Mouse (Mus musculus) hindbrain, embryonic 12.5 days (tissue): ENCODE data around the gene Erf. TPM values are rescaled to one million over a fixed set of nuclear protein-coding genes. Genes with fewer than 3 reads are reported as not detected.
A peak's percentile ranks its signal among the peaks of the same experiment; 100 is the strongest.
"Not testable (repeated sequence)": the region's sequence is repeated elsewhere in the genome, so short reads cannot be mapped to it uniquely, and the experiment has no call there.

ENCODE experiments used
- ATAC-seq: fragments of 200-750 bp; cut with Nextera tagmentation; 2 replicates; pipeline ENCODE4 v1.8.0; 2017; ENCODE audit warnings: moderate TSS enrichment; ENCODE audit not compliant: low FRiP score
- H3K27ac ChIP-seq: fragments of 300-500 bp; sonication (generic); 2 replicates; pipeline ENCODE4 v1.5.1; 2016; ENCODE audit warnings: mild to moderate bottlenecking
- H3K27me3 ChIP-seq: fragments of 300-500 bp; sonication (generic); 2 replicates; pipeline ENCODE4 v1.6.1; 2016; ENCODE audit warnings: mild to moderate bottlenecking
- H3K36me3 ChIP-seq: fragments of 300-500 bp; sonication (generic); 2 replicates; pipeline ENCODE4 v1.6.1; 2016; ENCODE audit warnings: mild to moderate bottlenecking
- H3K4me1 ChIP-seq: fragments of 300-500 bp; sonication (generic); 2 replicates; pipeline ENCODE4 v1.6.1; 2016
- H3K4me2 ChIP-seq: fragments of 300-500 bp; sonication (generic); replicated peaks from 2 replicates; pipeline ENCODE4 v1.6.1; 2016; ENCODE audit warnings: mild to moderate bottlenecking
- H3K4me3 ChIP-seq: fragments of 300-500 bp; sonication (generic); 2 replicates; pipeline ENCODE4 v1.5.1; 2016; ENCODE audit warnings: mild to moderate bottlenecking
- H3K9ac ChIP-seq: fragments of 300-500 bp; sonication (generic); 2 replicates; pipeline ENCODE4 v1.6.1; 2016; ENCODE audit warnings: mild to moderate bottlenecking, moderate library complexity
- H3K9me3 ChIP-seq: fragments of 300-500 bp; sonication (generic); replicated peaks from 2 replicates; pipeline ENCODE4 v1.6.1; 2016; ENCODE audit warnings: mild to moderate bottlenecking
- WGBS: fragments of 180-500 bp; shearing (Covaris S2); methylation state at CpG from one replicate; pipeline ENCODE4 v1.1.7; 2016; 5-methylcytosine and 5-hydroxymethylcytosine counted together
- polyA plus RNA-seq: library from polyadenylated mRNA; unstranded; fragments of >200 nt; fragmentation: Nextera tagmentation; extraction: Ambion mirVana; gene quantifications from 2 replicates; pipeline ENCODE4 v1.2.1, GENCODE M21; 2016

The Erf gene
- polyA plus RNA-seq, 1 experiment from 2014 or later, result 10.4 TPM

DNA sequence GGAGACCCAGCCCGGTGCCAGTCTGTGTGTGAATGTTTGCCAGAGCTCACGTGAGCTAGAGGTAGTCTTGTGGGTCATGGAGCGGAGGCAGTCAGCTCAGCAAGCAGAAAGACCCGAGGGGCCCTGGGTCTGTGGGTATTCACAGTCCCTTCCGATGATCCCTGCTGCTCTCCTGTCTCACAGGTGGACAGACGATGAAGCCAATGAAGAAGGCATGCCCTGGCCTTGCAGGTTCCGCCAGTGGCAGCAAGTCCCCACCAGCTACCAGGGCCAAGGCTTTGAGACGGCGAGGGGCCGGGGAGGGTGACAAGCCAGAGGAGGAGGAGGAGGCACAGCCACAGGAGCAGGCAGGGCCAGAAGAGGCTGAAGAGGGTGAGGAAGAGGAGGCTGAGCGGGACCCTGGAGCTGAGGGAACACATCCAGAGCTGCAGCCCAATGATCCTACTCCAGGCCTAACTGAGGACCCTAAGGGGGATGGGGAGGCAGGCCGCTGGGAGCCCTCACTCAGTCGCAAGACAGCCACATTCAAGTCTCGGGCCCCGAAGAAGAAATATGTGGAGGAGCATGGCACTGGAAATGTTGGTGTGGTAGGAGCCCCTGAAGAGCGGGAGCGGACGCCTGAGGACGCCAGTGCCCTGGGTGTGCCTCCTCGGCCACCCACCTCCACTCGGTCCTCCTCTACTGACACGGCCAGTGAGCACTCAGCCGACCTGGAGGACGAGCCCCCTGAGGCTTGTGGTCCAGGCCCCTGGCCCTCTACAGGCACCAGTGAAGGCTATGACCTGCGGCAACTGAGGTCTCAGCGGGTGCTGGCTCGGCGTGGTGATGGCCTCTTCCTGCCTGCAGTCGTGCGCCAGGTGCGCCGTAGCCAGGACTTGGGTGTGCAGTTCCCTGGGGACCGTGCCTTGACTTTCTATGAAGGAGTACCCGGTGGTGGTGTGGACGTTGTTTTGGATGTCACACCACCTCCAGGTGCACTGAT lies 20.4 kb upstream of the Erf start:
- Histone ChIP-seq H3K36me3 (peaks cover 38% of the 10 kb centered on the region), H3K9ac (no peak overlapping the region), H3K4me3 (no peak overlapping the region), H3K27ac (no peak overlapping the region), H3K27me3 (no peaks in the 10 kb centered on the region), H3K4me1 (peaks cover 47% of the 10 kb centered on the region), H3K9me3 (no peaks in the 10 kb centered on the region), H3K4me2 (no peak overlapping the region)
- 89% methylated on average over 35 of the region's 35 CpGs for WGBS
- ATAC-seq, result no peak

DNA sequence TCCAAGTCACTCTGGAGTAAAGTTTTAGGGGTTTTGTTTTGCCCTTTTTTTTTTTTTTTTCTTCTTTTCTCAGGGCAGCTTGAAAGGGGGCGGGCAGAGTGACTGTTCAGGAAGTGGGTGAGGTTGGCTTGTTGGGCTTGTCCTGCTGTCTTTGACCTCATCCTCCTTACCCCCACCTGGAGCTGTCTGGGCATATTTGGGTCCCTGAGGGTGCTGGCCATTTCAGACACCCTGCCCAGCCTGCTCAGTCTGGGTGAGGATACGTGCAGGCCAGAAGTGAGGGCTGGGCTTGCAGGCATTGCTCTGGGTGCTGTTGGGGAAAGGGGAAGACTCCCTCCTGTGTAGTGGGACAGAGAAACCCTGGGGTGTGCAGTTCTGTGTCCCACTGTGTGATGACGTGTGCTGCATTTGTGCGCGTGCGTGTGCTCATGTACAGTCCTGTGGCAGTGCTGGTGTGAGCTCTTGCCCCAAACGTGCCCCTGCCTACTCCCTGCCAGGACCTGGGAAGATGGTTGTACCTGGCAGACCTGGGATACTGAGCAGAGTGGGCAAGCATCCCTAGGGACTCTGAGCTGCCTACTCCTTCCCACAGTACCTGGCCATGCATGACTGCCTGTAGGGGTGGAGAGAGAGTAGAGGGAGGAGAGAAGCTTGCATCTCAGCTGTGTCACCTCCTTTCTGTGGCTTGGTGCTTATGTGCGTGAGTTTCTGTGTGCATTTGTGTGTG lies 19.1 kb upstream of the Erf start:
- Histone ChIP-seq H3K4me3 (peak overlapping the region; percentile 65), H3K9me3 (no peaks in the 10 kb centered on the region), H3K36me3 (peaks cover 35% of the 10 kb centered on the region), H3K4me1 (peaks cover 36% of the 10 kb centered on the region), H3K4me2 (peak overlapping the region; percentile 79), H3K27ac (no peak overlapping the region), H3K9ac (peak overlapping the region; percentile 36; the same call in 1 of the 2 replicates), H3K27me3 (peaks cover 3% of the 10 kb centered on the region; the same call in 1 of the 2 replicates)
- no peak for ATAC-seq
- 88% methylated on average over 8 of the region's 8 CpGs for whole genome bisulfite sequencing

DNA sequence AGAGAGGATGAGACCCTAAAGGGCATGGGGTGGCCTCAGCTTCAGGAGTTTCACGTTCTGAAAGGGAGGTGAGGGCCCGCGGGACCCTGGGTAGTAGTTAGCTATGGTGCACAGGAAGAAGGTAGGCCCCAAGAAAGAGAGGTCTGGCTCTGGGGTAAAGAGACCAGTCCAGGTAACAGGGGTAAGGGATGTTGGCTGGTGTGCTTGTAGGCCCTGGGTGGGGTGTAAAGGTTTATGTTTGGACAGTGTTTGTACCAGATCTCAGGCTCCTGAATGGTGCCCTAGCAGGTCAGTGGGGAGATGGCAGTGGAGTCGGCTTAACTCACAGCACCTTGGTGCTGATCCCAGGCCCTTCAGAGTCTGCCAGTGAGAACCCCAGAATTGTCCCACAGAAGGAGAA lies 18.5 kb upstream of the Erf start:
- Histone ChIP-seq H3K27me3 (peaks cover 7% of the 10 kb centered on the region; the same call in 1 of the 2 replicates), H3K9ac (peak overlapping the region; percentile 62), H3K27ac (no peak overlapping the region), H3K9me3 (no peaks in the 10 kb centered on the region), H3K4me2 (peak overlapping the region; percentile 79), H3K4me1 (peaks cover 29% of the 10 kb centered on the region), H3K36me3 (peaks cover 34% of the 10 kb centered on the region), H3K4me3 (peak overlapping the region; percentile 65)
- ATAC-seq, result no peak
- WGBS, result 44% methylated on average over 4 of the region's 4 CpGs

DNA sequence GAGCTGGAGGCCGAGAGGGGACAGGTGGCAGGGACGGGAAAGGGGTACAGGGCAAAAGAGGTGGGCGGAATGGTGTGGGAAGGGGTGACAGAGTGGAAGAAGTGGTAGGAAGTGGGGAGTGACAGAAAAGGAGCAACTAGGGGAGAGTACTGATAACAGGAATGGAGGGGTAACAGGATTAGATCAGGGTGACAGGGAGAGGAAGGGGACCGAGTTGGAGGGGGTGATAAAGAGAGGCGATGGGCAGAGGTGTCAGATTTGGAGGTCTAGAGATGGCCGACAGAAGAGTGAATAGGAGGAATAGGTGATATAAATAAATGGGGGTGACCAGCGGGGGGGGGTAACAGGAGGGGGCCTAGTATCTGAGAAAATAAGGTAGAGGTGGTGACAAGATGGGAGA lies 18.0 kb upstream of the Erf start:
- peak; percentile 0; the same call in 1 of the 2 replicates for ATAC-seq
- peak overlapping the region; percentile 79 for H3K27ac ChIP-seq

DNA sequence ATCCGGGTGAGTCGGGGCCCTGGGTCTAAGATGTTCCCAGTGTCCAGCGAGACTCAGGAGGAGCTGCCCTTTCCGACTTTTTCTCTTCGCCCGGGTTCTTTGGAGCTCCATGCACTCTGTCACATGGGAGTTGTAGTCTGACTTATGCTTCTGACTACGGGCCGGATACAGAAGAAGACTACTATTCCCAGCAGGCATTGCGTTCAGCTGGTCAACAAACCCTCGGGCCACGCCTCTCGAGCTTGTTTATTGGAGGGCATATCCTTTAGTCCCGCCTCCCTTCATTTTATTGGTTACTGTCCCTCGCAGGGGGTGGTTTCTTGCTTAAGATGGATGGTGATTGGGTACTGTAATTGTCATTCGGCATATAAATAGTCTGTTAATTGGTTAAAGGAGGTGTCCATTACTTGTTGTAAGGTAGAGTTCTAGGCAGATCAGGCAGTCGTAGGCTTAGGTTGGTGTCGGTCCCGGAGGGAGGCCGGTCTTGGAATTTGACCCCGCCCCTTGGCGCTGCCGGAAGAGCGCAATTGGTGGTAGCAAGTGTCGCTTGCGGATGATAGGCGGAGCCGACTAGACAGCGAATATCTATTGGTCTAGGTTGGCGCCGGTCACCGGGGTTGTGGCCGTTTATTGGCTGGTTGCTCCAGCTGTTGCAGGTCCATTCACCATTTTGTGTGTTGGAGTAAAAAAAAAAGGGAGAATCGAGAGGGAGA lies 17.3 kb upstream of the Erf start:
- Histone ChIP-seq H3K36me3 (peaks cover 24% of the 10 kb centered on the region), H3K9me3 (no peaks in the 10 kb centered on the region), H3K4me1 (peaks cover 21% of the 10 kb centered on the region), H3K9ac (peak overlapping the region; percentile 62), H3K4me3 (peak overlapping the region; percentile 65), H3K4me2 (peak overlapping the region; percentile 79), H3K27ac (peak overlapping the region; percentile 89), H3K27me3 (peaks cover 7% of the 10 kb centered on the region; the same call in 1 of the 2 replicates)
- ATAC-seq, result peak; percentile 97
- under 1% methylated on average over 33 of the region's 33 CpGs for WGBS

More for the DNA sequence above, 18.0 kb upstream of the Erf start:
- Histone ChIP-seq H3K4me1 (peaks cover 25% of the 10 kb centered on the region), H3K9ac (peak overlapping the region; percentile 62), H3K36me3 (peaks cover 30% of the 10 kb centered on the region), H3K4me2 (peak overlapping the region; percentile 79), H3K4me3 (peak overlapping the region; percentile 65), H3K9me3 (no peaks in the 10 kb centered on the region), H3K27me3 (peaks cover 7% of the 10 kb centered on the region; the same call in 1 of the 2 replicates)
- WGBS, result 7% methylated on average over 7 of the region's 7 CpGs

DNA sequence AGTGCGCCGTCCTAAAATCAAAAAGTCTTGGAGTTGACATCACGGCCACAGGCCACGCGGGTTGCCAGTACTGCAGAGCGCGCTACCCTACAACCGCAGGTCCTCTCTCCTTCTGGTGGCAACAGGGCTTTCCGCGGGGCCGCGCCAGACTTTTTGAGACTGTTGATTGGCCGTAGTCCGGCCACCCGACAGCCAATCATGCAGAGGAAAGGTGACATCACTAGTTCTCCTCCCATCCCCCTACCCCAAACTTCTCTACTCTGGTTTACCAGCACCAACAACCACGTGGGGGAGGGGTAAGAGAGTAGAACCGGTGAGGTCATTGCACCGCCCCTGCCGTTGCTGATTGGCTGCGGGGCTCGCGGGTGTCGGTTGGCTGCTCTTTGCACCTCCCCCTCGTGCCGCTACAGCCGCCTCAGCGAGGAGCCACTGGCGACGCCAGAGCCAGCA lies 16.8 kb upstream of the Erf start, which contains the start of gene Cic:
Cic (plus strand) TSS at position 404 of the 450 bp plus-strand sequence.
- peak within 1 kb of the TSS; percentile 79 for H3K4me2 ChIP-seq
- under 1% methylated on average over 29 of the region's 29 CpGs for WGBS
- peak within 1 kb of the TSS; percentile 65 for H3K4me3 ChIP-seq
- peak; percentile 89 for ATAC-seq
- H3K36me3 ChIP-seq, result peaks cover 18% of the 10 kb centered on the region
- peak within 1 kb of the TSS; percentile 89 for H3K27ac ChIP-seq
- H3K9me3 ChIP-seq, result no peaks in the 10 kb centered on the region
- H3K9ac ChIP-seq, result peak within 1 kb of the TSS; percentile 62
- H3K27me3 ChIP-seq, result peaks cover 7% of the 10 kb centered on the region; the same call in 1 of the 2 replicates
- H3K4me1 ChIP-seq, result peaks cover 21% of the 10 kb centered on the region

DNA sequence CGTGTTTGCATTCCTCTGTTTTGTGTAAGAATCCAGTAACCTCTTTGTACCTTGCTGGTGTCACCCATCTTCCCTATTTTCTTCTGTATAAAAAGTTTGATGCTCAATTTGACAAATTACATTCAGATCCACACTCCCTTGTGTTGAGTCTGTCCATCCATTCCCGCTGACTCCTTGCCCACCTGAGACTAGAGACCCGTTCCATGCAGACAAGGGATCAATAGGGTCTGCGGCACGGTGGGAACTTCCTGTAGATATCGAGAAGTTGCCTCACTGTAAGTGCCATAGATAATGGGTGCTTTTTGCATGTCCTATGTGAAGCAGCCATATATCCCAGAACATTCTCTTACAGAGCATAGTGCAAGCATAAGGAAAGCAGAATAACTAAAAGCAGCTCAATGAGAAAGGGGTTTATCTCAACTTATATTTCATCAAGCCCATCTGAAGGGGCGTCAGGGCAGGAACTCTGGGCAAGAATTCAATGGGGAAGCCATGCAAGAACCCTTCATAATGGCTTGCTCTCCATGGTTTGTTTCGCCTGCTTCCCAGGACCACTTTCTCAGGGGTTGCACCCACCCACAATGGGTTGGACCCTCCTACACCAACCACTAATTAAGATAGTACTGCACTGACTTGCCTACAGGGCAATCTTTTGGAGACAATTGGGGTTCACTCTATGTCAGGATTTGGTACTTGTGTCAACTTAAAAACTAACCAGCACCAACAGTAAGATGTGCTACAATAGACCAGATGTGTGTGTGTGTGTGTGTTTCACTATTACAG lies 15.8 kb upstream of the Erf start:
- Histone ChIP-seq H3K4me2 (peak overlapping the region; percentile 45), H3K4me1 (peaks cover 21% of the 10 kb centered on the region), H3K9ac (no peak overlapping the region; the same call in 1 of the 2 replicates), H3K9me3 (no peaks in the 10 kb centered on the region), H3K36me3 (peaks cover 8% of the 10 kb centered on the region), H3K27ac (no peak overlapping the region), H3K27me3 (peaks cover 7% of the 10 kb centered on the region; the same call in 1 of the 2 replicates), H3K4me3 (peak overlapping the region; percentile 65; the same call in 1 of the 2 replicates)
- no peak for ATAC-seq
- 89% methylated on average over 8 of the region's 8 CpGs for WGBS

DNA sequence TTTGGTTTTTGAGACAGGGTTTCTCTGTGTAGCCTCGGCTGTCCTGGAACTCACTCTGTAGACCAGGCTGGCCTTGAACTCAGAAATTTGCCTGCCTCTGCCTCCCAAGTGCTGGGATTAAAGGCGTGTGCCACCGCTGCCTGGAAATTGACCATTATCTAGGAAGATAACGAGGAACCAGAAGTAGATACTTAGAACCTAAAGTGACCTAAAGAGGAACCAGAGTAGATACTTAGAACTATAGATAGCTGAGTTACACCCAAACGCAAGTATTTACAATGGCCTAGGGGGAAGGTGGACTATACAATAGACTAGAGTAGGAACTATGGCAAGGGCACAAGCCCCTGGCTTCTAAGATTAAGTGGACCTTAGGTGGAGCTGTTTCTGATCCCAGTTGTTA lies 15.2 kb upstream of the Erf start:
- WGBS, result 91% methylated on average over 5 of the region's 5 CpGs
- H3K9ac ChIP-seq, H3K4me3 ChIP-seq, H3K9me3 ChIP-seq, H3K4me2 ChIP-seq, H3K27me3 ChIP-seq, H3K27ac ChIP-seq, ATAC-seq, H3K36me3 ChIP-seq: not testable (repeated sequence)
- peaks cover 21% of the 10 kb centered on the region for H3K4me1 ChIP-seq

DNA sequence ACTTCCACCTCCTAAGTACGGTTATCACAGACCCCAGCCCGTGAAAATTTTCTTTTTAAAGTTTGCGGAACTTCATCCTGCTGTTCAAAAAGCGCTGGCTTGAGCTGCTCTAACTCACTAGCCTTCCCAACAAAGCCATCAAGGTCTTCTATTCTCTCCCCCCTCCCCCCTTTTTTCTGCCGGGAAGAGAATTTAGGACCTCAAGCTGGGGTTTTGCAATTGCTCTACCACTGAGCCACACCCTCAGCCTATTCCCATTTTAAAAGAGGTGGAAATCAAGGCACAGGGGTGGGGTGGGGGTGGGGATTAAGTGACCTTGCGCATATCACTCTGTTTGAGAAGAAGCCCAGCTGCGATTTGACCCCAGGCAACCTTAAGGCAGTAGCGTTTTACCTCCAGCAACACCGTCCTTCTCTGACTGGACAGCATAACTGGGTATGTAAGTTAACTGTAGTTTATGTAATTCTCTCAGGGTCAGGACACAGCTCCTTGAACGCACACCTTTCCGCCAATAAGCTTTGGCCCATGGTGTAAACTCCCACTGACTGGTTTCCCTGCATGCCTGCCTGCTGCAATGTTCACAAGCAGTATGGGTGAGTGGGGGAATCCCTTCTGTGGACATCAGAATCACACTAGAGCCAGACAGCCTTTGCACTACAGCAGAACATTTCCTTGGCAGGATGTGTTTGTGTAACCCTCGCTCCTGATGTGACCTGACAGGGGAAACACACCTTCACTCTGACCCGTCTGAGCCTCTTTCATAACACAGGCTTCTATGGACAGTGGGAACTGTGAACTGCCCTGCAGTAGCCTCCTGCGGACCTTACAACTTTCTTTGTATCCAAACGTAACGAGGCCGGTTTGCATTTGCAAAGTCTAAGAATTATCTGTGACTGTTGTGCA lies 13.7 kb upstream of the Erf start:
- Histone ChIP-seq H3K9me3 (no peaks in the 10 kb centered on the region), H3K4me1 (peaks cover 9% of the 10 kb centered on the region), H3K4me2 (no peak overlapping the region), H3K4me3 (no peak overlapping the region), H3K9ac (no peak overlapping the region), H3K27me3 (peaks cover 7% of the 10 kb centered on the region; the same call in 1 of the 2 replicates), H3K36me3 (no peaks in the 10 kb centered on the region), H3K27ac (no peak overlapping the region)
- no peak for ATAC-seq
- 23% methylated on average over 17 of the region's 17 CpGs for WGBS

DNA sequence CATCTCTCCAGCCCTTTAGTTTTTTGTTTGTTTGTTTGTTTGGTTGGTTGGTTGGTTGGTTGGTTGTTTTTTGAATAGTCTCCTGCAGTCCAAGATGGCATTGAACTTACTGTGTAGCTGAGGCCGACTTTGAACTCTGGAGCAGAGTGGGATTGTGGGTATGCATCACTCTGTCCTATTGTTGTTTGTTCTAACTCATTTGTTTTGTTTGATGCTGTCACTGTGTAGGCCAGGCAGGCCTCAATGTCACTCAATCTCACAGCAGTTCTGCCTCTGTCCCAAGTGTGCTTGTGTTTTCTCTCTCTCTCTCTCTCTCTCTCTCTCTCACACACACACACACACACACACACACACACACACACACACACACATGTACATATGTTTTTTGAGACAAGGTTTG lies 11.3 kb upstream of the Erf start:
- no peak overlapping the region for H3K4me3 ChIP-seq
- WGBS, result 79% methylated on average over 1 of the region's 1 CpGs
- no peaks in the 10 kb centered on the region for H3K36me3 ChIP-seq
- no peak overlapping the region for H3K4me2 ChIP-seq
- H3K9me3 ChIP-seq, result no peaks in the 10 kb centered on the region
- peaks cover 2% of the 10 kb centered on the region for H3K4me1 ChIP-seq
- no peak overlapping the region for H3K27ac ChIP-seq
- ATAC-seq, result no peak
- H3K27me3 ChIP-seq, result peaks cover 7% of the 10 kb centered on the region; the same call in 1 of the 2 replicates
- H3K9ac ChIP-seq, result no peak overlapping the region
